Mouse (Mus musculus): ENCODE measurements around the gene Pdlim5. TPM values are rescaled to one million over a fixed set of nuclear protein-coding genes. Genes with fewer than 3 reads are reported as not detected.
"Not testable (repeated sequence)": the region's sequence is repeated elsewhere in the genome, so short reads cannot be mapped to it uniquely, and the experiment has no call there.

The Pdlim5 gene
- polyA plus RNA-seq, 1 experiment, result 45.2 TPM

GRCm38 (mm10) chr3:142209057-142209456 lies 186.4 kb downstream of the Pdlim5 start:
- Histone ChIP-seq H3K4me1 (ENCODE audit: control insufficient read depth, insufficient read depth, low read length) (no peaks in the 10 kb centered on the region), H3K9ac (ENCODE audit: low read depth, poor library complexity, severe bottlenecking) (no peak overlapping the region), H3K27me3 (ENCODE audit: control insufficient read depth, insufficient read depth, low read length, poor library complexity, severe bottlenecking) (no peaks in the 10 kb centered on the region), H3K27ac (ENCODE audit: insufficient read depth, low read length) (no peak overlapping the region), H3K4me3 (ENCODE audit: low read depth, low read length) (no peak overlapping the region), H3K36me3 (ENCODE audit: control insufficient read depth, insufficient read depth, low read length, poor library complexity, severe bottlenecking) (no peaks in the 10 kb centered on the region), H3K9me3 (replicated peaks; ENCODE audit: control insufficient read depth, insufficient read depth, low read length, poor library complexity, severe bottlenecking) (no peaks in the 10 kb centered on the region)
- TF ChIP-seq POLR2A (IDR thresholded peaks at IDR 0.05; ENCODE audit: insufficient read depth, low read length), result no peak
- TF ChIP-seq EP300 (IDR thresholded peaks at IDR 0.05; ENCODE audit: insufficient read depth, low read depth, low read length), result no peak
- no peak for TF ChIP-seq CTCF (IDR thresholded peaks at IDR 0.05; ENCODE audit: low read depth, low read length)

- H3K9ac ChIP-seq (ENCODE audit: low read depth, poor library complexity, severe bottlenecking), result no peak overlapping the region
- TF ChIP-seq POLR2A (IDR thresholded peaks at IDR 0.05; ENCODE audit: insufficient read depth, low read length) (no peak), EP300 (IDR thresholded peaks at IDR 0.05; ENCODE audit: insufficient read depth, low read depth, low read length) (no peak), CTCF (IDR thresholded peaks at IDR 0.05; ENCODE audit: low read depth, low read length) (no peak)
- no peak overlapping the region for H3K4me3 ChIP-seq (ENCODE audit: low read depth, low read length)
- no peaks in the 10 kb centered on the region for H3K9me3 ChIP-seq (replicated peaks; ENCODE audit: control insufficient read depth, insufficient read depth, low read length, poor library complexity, severe bottlenecking)
- H3K4me1 ChIP-seq (ENCODE audit: control insufficient read depth, insufficient read depth, low read length), result no peaks in the 10 kb centered on the region
- H3K27me3 ChIP-seq (ENCODE audit: control insufficient read depth, insufficient read depth, low read length, poor library complexity, severe bottlenecking), result no peaks in the 10 kb centered on the region
- no peaks in the 10 kb centered on the region for H3K36me3 ChIP-seq (ENCODE audit: control insufficient read depth, insufficient read depth, low read length, poor library complexity, severe bottlenecking)
- H3K27ac ChIP-seq (ENCODE audit: insufficient read depth, low read length), result no peak overlapping the region
These were observed 188.0 kb downstream of the Pdlim5 start for GRCm38 (mm10) chr3:142207488-142207887.

- TF ChIP-seq CTCF (IDR thresholded peaks at IDR 0.05; ENCODE audit: low read depth, low read length) (no peak), EP300 (IDR thresholded peaks at IDR 0.05; ENCODE audit: insufficient read depth, low read depth, low read length) (no peak), POLR2A (IDR thresholded peaks at IDR 0.05; ENCODE audit: insufficient read depth, low read length) (no peak)
- Histone ChIP-seq H3K9me3 (replicated peaks; ENCODE audit: control insufficient read depth, insufficient read depth, low read length, poor library complexity, severe bottlenecking) (no peaks in the 10 kb centered on the region), H3K4me3 (ENCODE audit: low read depth, low read length) (no peak overlapping the region), H3K9ac (ENCODE audit: low read depth, poor library complexity, severe bottlenecking) (no peak overlapping the region), H3K36me3 (ENCODE audit: control insufficient read depth, insufficient read depth, low read length, poor library complexity, severe bottlenecking) (no peaks in the 10 kb centered on the region), H3K27me3 (ENCODE audit: control insufficient read depth, insufficient read depth, low read length, poor library complexity, severe bottlenecking) (no peaks in the 10 kb centered on the region), H3K4me1 (ENCODE audit: control insufficient read depth, insufficient read depth, low read length) (no peaks in the 10 kb centered on the region), H3K27ac (ENCODE audit: insufficient read depth, low read length) (no peak overlapping the region)
These were observed 189.2 kb downstream of the Pdlim5 start for GRCm38 (mm10) chr3:142206316-142206715.

GRCm38 (mm10) chr3:142196142-142196541 lies 199.4 kb downstream of the Pdlim5 start:
- no peak overlapping the region for H3K27ac ChIP-seq (ENCODE audit: insufficient read depth, low read length)
- peak; percentile 49 for TF ChIP-seq CTCF (IDR thresholded peaks at IDR 0.05; ENCODE audit: low read depth, low read length)
- no peak for TF ChIP-seq EP300 (IDR thresholded peaks at IDR 0.05; ENCODE audit: insufficient read depth, low read depth, low read length)
- TF ChIP-seq POLR2A (IDR thresholded peaks at IDR 0.05; ENCODE audit: insufficient read depth, low read length), result no peak
- peaks cover 4% of the 10 kb centered on the region for H3K9me3 ChIP-seq (replicated peaks; ENCODE audit: control insufficient read depth, insufficient read depth, low read length, poor library complexity, severe bottlenecking)
- no peak overlapping the region for H3K4me3 ChIP-seq (ENCODE audit: low read depth, low read length)
- no peaks in the 10 kb centered on the region for H3K4me1 ChIP-seq (ENCODE audit: control insufficient read depth, insufficient read depth, low read length)
- H3K27me3 ChIP-seq (ENCODE audit: control insufficient read depth, insufficient read depth, low read length, poor library complexity, severe bottlenecking), result no peaks in the 10 kb centered on the region
- H3K9ac ChIP-seq (ENCODE audit: low read depth, poor library complexity, severe bottlenecking), result no peak overlapping the region
- H3K36me3 ChIP-seq (ENCODE audit: control insufficient read depth, insufficient read depth, low read length, poor library complexity, severe bottlenecking), result no peaks in the 10 kb centered on the region

- H3K27ac ChIP-seq (ENCODE audit: insufficient read depth, low read length); H3K4me3 ChIP-seq (ENCODE audit: low read depth, low read length): not testable (repeated sequence)
These were observed 203.9 kb downstream of the Pdlim5 start for GRCm38 (mm10) chr3:142191627-142192026.

More at GRCm38 (mm10) chr3:142191627-142192026, 203.9 kb downstream of the Pdlim5 start:
- not testable (repeated sequence) for H3K9me3 ChIP-seq (replicated peaks; ENCODE audit: control insufficient read depth, insufficient read depth, low read length, poor library complexity, severe bottlenecking); H3K9ac ChIP-seq (ENCODE audit: low read depth, poor library complexity, severe bottlenecking); H3K27me3 ChIP-seq (ENCODE audit: control insufficient read depth, insufficient read depth, low read length, poor library complexity, severe bottlenecking); H3K36me3 ChIP-seq (ENCODE audit: control insufficient read depth, insufficient read depth, low read length, poor library complexity, severe bottlenecking); H3K4me1 ChIP-seq (ENCODE audit: control insufficient read depth, insufficient read depth, low read length)

Other genes with a start within 250 kb of the Pdlim5 start
- 0.25 and 0.47 TPM in 2 replicates for gene Bmpr1b, start 226.3 kb downstream of the Pdlim5 start, polyA plus RNA-seq (2011; ENCODE audit: insufficient read depth, insufficient read length, low read depth, missing spikeins)
- gene Gbp5, start 98.3 kb upstream of the Pdlim5 start, polyA plus RNA-seq (2011; ENCODE audit: insufficient read depth, insufficient read length, low read depth, missing spikeins), result 0.66 TPM in 1 of 2 replicates, not detected in the other
- 8.7 and 10.6 TPM in 2 replicates for gene Gbp7, start 134.6 kb upstream of the Pdlim5 start, polyA plus RNA-seq (2011; ENCODE audit: insufficient read depth, insufficient read length, low read depth, missing spikeins)
- gene Gbp3, start 164.3 kb upstream of the Pdlim5 start, polyA plus RNA-seq (2011; ENCODE audit: insufficient read depth, insufficient read length, low read depth, missing spikeins), result 8.7 and 10.2 TPM in 2 replicates
- gene Gbp2b, start 199.2 kb upstream of the Pdlim5 start, polyA plus RNA-seq (2011; ENCODE audit: insufficient read depth, insufficient read length, low read depth, missing spikeins), result 0.33 TPM in 1 of 2 replicates, not detected in the other
- 90.1 and 97.5 TPM in 2 replicates for gene Gbp2, start 224.9 kb upstream of the Pdlim5 start, polyA plus RNA-seq (2011; ENCODE audit: insufficient read depth, insufficient read length, low read depth, missing spikeins)

Measured in ES-Bruce4 (cell line).